Mouse (Mus musculus): ENCODE data around the gene Rpusd2. TPM values are rescaled to one million over a fixed set of nuclear protein-coding genes. Genes with fewer than 3 reads are reported as not detected.

Gene Rpusd2
- polyA plus RNA-seq, 2 experiments: 3.6 to 6.0 TPM

DNA sequence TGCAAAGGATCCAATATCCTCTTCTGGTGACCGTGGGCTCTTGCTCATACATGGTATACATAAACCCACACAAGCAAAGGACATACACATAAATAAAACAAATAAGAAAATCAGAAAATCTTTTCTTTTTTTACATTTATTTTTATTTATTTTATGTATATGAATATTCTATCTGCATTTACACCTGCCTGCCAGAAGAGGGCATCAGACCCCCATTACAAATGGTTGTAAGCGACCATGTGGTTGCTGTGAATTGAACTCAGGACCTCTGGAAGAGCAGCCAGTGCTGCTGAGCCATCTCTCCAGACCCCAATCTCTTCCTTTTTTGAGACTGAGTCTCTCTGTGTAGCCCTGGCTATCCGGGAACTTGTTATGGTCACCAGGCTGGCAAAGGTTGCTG lies 16.9 kb upstream of the Rpusd2 start:
- no peak overlapping the region for H3K9ac ChIP-seq (ENCODE audit: low read depth, low read length, severe bottlenecking)
- H3K36me3 ChIP-seq (ENCODE audit: control insufficient read depth, insufficient read depth, low read length): peaks cover 26% of the 10 kb centered on the region
- ATAC-seq (ENCODE audit: low FRiP score, low read depth) (no peak), DNase-seq (ENCODE audit: low spot score) (no peak)
- H3K4me1 ChIP-seq (ENCODE audit: control insufficient read depth, insufficient read depth, low read length): peaks cover 7% of the 10 kb centered on the region; the same call in 1 of the 2 replicates
- WGBS: 93% methylated on average over 3 of the region's 3 CpGs
- no peak overlapping the region for H3K27ac ChIP-seq (replicated peaks; ENCODE audit: low read depth, low read length)
- H3K27me3 ChIP-seq (ENCODE audit: control insufficient read depth, insufficient read depth, low read length): no peaks in the 10 kb centered on the region
- no peak overlapping the region for H3K4me2 ChIP-seq (replicated peaks; ENCODE audit: low read depth, low read length, severe bottlenecking)
- H3K4me3 ChIP-seq (replicated peaks; ENCODE audit: low read length): no peak overlapping the region
- no peak for TF ChIP-seq POLR2A (IDR thresholded peaks at IDR 0.05; ENCODE audit: borderline replicate concordance, extremely low read depth, insufficient read depth, insufficient read length)
- no peaks in the 10 kb centered on the region for H3K9me3 ChIP-seq (ENCODE audit: control insufficient read depth, low read length)

DNA sequence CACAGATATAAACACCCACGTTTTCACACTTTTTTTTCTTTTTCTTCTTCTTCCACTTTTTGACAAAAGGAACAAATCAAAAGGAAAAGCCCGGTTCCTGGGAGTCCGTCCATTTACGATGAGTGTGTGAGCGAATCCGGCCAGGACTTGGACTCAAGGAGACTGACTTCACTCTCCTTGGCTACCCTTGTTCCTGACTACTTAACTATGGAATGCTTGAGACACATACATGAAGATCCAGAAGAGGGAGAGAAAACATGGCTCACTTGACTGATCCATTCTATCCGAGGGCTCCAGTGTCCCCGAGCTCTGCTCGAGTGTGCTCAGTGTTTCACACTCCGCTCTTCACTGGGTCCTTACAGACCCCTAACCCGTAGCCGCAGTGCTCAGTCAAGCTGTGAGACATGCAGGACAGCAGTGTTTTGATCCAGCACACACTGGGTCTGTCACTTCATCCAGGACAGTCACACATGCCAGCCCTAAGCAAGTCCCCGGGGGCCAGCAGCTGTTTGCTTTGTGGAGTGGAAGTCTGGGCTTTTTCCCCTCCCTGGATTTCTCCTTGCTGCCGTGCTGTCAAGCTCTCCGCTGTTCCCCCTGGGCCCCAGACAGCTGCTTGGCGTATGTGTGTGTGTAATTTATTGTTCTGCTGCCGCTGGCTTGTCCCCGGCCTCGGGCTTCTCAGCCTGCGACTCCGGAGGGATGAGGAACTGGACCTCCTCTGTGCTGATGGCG lies 16.0 kb upstream of the Rpusd2 start:
- H3K4me2 ChIP-seq (replicated peaks; ENCODE audit: low read depth, low read length, severe bottlenecking): peak overlapping the region; percentile 20; the same call in 1 of the 2 replicates
- no peaks in the 10 kb centered on the region for H3K27me3 ChIP-seq (ENCODE audit: control insufficient read depth, insufficient read depth, low read length)
- H3K4me1 ChIP-seq (ENCODE audit: control insufficient read depth, insufficient read depth, low read length): peaks cover 7% of the 10 kb centered on the region; the same call in 1 of the 2 replicates
- no peak overlapping the region for H3K4me3 ChIP-seq (replicated peaks; ENCODE audit: low read length)
- ATAC-seq (ENCODE audit: low FRiP score, low read depth) (peak; percentile 90), DNase-seq (ENCODE audit: low spot score) (peak; percentile 69)
- H3K9ac ChIP-seq (ENCODE audit: low read depth, low read length, severe bottlenecking): peak overlapping the region; percentile 40; the same call in 1 of the 2 replicates
- no peaks in the 10 kb centered on the region for H3K9me3 ChIP-seq (ENCODE audit: control insufficient read depth, low read length)
- TF ChIP-seq POLR2A (IDR thresholded peaks at IDR 0.05; ENCODE audit: borderline replicate concordance, extremely low read depth, insufficient read depth, insufficient read length): no peak
- 42% methylated on average over 22 of the region's 22 CpGs for WGBS
- H3K36me3 ChIP-seq (ENCODE audit: control insufficient read depth, insufficient read depth, low read length): peaks cover 26% of the 10 kb centered on the region
- peak overlapping the region; percentile 27; the same call in 1 of the 2 replicates for H3K27ac ChIP-seq (replicated peaks; ENCODE audit: low read depth, low read length)

DNA sequence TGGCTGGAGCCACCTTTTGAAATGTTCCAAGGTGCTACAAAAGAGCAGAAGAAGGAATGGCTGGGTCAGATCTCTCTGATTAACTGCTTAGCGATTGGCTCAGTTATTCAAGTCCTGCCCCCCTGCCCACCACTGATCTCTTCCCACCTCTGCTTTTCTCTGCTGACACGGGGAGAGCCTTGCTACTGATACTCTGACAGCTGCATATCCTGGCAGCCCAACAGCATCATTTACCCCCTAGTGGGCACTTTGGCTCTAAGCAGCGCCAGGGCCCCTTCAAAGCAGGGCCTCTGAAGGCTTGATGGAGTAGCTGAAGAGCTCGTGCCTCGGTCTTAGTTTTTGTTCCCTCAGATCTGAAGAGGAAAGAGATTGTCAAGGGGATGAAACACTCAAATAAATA lies 15.5 kb upstream of the Rpusd2 start:
- Histone ChIP-seq H3K36me3 (ENCODE audit: control insufficient read depth, insufficient read depth, low read length) (peaks cover 26% of the 10 kb centered on the region), H3K27ac (replicated peaks; ENCODE audit: low read depth, low read length) (peak overlapping the region; percentile 27; the same call in 1 of the 2 replicates), H3K4me3 (replicated peaks; ENCODE audit: low read length) (no peak overlapping the region), H3K4me2 (replicated peaks; ENCODE audit: low read depth, low read length, severe bottlenecking) (peak overlapping the region; percentile 20; the same call in 1 of the 2 replicates), H3K27me3 (ENCODE audit: control insufficient read depth, insufficient read depth, low read length) (no peaks in the 10 kb centered on the region), H3K9me3 (ENCODE audit: control insufficient read depth, low read length) (no peaks in the 10 kb centered on the region), H3K4me1 (ENCODE audit: control insufficient read depth, insufficient read depth, low read length) (peaks cover 7% of the 10 kb centered on the region; the same call in 1 of the 2 replicates), H3K9ac (ENCODE audit: low read depth, low read length, severe bottlenecking) (peak overlapping the region; percentile 40; the same call in 1 of the 2 replicates)
- no peak for TF ChIP-seq POLR2A (IDR thresholded peaks at IDR 0.05; ENCODE audit: borderline replicate concordance, extremely low read depth, insufficient read depth, insufficient read length)
- DNase-seq (ENCODE audit: low spot score): peak; percentile 66
- ATAC-seq (ENCODE audit: low FRiP score, low read depth): peak; percentile 85
- WGBS: 6% methylated on average over 5 of the region's 5 CpGs

DNA sequence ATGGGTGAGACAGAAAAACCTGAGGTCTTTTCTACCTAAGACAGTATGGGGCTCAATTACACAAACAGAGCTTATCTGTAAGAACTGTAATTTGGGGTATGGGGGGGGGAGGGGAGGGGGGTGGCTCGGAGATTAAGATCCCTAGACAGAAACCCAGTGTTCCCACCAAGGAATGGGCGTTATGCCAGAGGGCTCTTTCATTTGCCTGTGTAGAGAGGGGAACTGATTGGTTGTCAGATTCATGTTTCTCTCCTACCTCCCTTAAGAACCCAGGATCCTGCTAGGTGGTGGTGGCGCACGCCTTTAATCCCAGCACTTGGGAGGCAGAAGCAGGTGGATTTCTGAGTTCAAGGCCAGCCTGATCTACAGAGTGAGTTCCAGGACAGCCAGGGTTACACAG lies 15.1 kb upstream of the Rpusd2 start:
- DNase-seq (ENCODE audit: low spot score) (peak; percentile 27), ATAC-seq (ENCODE audit: low FRiP score, low read depth) (no peak)
- H3K9me3 ChIP-seq (ENCODE audit: control insufficient read depth, low read length): no peaks in the 10 kb centered on the region
- H3K4me1 ChIP-seq (ENCODE audit: control insufficient read depth, insufficient read depth, low read length): peaks cover 7% of the 10 kb centered on the region; the same call in 1 of the 2 replicates
- H3K4me2 ChIP-seq (replicated peaks; ENCODE audit: low read depth, low read length, severe bottlenecking): no peak overlapping the region
- no peaks in the 10 kb centered on the region for H3K27me3 ChIP-seq (ENCODE audit: control insufficient read depth, insufficient read depth, low read length)
- TF ChIP-seq POLR2A (IDR thresholded peaks at IDR 0.05; ENCODE audit: borderline replicate concordance, extremely low read depth, insufficient read depth, insufficient read length): no peak
- H3K9ac ChIP-seq (ENCODE audit: low read depth, low read length, severe bottlenecking): peak overlapping the region; percentile 40; the same call in 1 of the 2 replicates
- H3K36me3 ChIP-seq (ENCODE audit: control insufficient read depth, insufficient read depth, low read length): peaks cover 26% of the 10 kb centered on the region
- WGBS: 52% methylated on average over 4 of the region's 4 CpGs
- no peak overlapping the region for H3K27ac ChIP-seq (replicated peaks; ENCODE audit: low read depth, low read length)
- H3K4me3 ChIP-seq (replicated peaks; ENCODE audit: low read length): no peak overlapping the region

DNA sequence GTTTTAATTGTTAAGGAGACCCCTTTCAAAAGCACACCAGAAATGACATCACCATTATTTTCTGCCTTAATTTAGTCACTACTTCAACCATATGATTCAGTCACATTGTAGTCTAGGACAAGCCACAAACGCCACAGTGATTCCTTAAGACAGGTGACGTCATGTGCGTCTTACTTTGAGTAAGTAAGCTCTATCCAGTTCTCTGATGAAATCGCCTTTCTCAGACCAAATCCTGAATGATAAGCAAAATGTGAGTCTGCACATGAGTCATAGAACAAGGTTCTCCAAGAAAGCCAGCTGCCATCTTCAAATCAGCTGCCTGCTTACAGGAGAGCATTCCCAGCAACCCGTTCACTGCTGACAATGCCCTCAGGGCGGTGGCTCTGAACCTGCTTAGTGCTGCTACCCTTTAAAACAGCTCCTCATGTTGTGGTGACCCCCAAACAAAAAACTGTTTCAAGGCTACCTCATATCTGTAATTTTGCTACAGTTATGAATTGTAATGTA lies 11.4 kb upstream of the Rpusd2 start:
- H3K9ac ChIP-seq (ENCODE audit: low read depth, low read length, severe bottlenecking): no peak overlapping the region
- H3K4me2 ChIP-seq (replicated peaks; ENCODE audit: low read depth, low read length, severe bottlenecking): no peak overlapping the region
- WGBS: 90% methylated on average over 6 of the region's 6 CpGs
- no peaks in the 10 kb centered on the region for H3K27me3 ChIP-seq (ENCODE audit: control insufficient read depth, insufficient read depth, low read length)
- H3K9me3 ChIP-seq (ENCODE audit: control insufficient read depth, low read length): no peaks in the 10 kb centered on the region
- DNase-seq (ENCODE audit: low spot score) (no peak), ATAC-seq (ENCODE audit: low FRiP score, low read depth) (no peak)
- H3K36me3 ChIP-seq (ENCODE audit: control insufficient read depth, insufficient read depth, low read length): peaks cover 27% of the 10 kb centered on the region
- no peak overlapping the region for H3K27ac ChIP-seq (replicated peaks; ENCODE audit: low read depth, low read length)
- no peak for TF ChIP-seq POLR2A (IDR thresholded peaks at IDR 0.05; ENCODE audit: borderline replicate concordance, extremely low read depth, insufficient read depth, insufficient read length)
- peaks cover 7% of the 10 kb centered on the region; the same call in 1 of the 2 replicates for H3K4me1 ChIP-seq (ENCODE audit: control insufficient read depth, insufficient read depth, low read length)
- H3K4me3 ChIP-seq (replicated peaks; ENCODE audit: low read length): no peak overlapping the region

Measured in limb, embryonic 14.5 days (tissue).